Comparison of ENCODE assay signal across 9 mouse cellular contexts in the genomic region with DNA sequence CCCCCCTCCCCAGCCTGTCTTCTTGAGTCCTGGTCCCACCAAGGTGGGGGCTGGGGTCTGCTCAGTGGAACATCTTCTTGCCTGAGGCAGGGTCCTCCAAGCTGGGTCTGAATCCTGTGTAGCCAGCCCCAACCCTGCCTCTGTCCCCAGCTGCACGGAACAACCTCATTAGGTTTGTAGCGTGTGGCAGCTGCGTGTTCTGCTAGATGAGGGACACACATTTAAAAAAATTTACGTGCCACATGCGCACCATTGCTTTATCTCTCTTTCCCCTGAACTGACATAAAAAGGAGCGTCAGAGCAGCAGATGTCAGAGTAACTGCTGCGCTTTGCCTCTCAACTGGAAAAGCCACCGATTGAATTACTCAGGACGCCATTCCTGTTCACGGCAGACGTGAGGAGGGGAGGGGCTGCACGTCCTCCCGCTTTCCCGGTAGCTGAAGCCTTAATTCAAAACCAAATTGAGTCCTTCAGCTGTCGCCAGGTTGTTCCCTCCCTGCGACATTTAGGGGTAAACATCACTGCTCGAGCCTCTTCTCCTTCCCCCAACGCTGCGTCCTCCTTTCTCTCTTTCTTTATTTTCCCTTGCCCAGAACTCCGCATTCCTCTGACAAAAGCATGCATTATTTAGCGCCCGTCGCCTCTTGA.
DNase-seq lines count a peak whose midpoint lies in the region; ATAC-seq and TF ChIP-seq lines count a peak whose summit lies in the region.
"Had no signal": no experiment of that assay in that cellular context is flagged by ENCODE, and none has a peak within 500 bp of the region (broad histone marks: within the 10 kb centered on the region; RNA-seq: fewer than 3 reads in every experiment).

No protein-coding gene starts in this region.

- H3K9me3 ChIP-seq in heart, postnatal 0 days (replicated peaks; ENCODE audit: control insufficient read depth, low read length): no peaks in the 10 kb centered on the region
- no peaks in the 10 kb centered on the region for H3K9me3 ChIP-seq in hindbrain, postnatal 0 days (ENCODE audit: low read length)
- no peaks in the 10 kb centered on the region for H3K9me3 ChIP-seq in neural tube, embryonic 12.5 days

- no peak overlapping the region for H3K4me3 ChIP-seq in heart, postnatal 0 days (ENCODE audit: low read depth, low read length)
- H3K4me3 ChIP-seq in hindbrain, postnatal 0 days (ENCODE audit: low read length): peak overlapping the region; percentile 18
- peak overlapping the region; percentile 15; the same call in 1 of the 2 replicates for H3K4me3 ChIP-seq in neural tube, embryonic 12.5 days

- no peak overlapping the region for H3K27ac ChIP-seq in heart, postnatal 0 days (ENCODE audit: low read depth)
- no peak overlapping the region for H3K27ac ChIP-seq in hindbrain, postnatal 0 days
- H3K27ac ChIP-seq in neural tube, embryonic 12.5 days: peak overlapping the region; percentile 74; the same call in 1 of the 2 replicates

- no peaks in the 10 kb centered on the region for H3K36me3 ChIP-seq in heart, postnatal 0 days (replicated peaks; ENCODE audit: control insufficient read depth, insufficient read depth, low read length)
- H3K36me3 ChIP-seq in hindbrain, postnatal 0 days (ENCODE audit: insufficient read depth, low read length): no peaks in the 10 kb centered on the region
- H3K36me3 ChIP-seq in neural tube, embryonic 12.5 days: no peaks in the 10 kb centered on the region

- WGBS in heart, postnatal 0 days: 24% methylated on average over 23 of the region's 23 CpGs
- WGBS in hindbrain, postnatal 0 days: 6% methylated on average over 23 of the region's 23 CpGs
- 1% methylated on average over 23 of the region's 23 CpGs for WGBS in neural tube, embryonic 12.5 days

- TF ChIP-seq EP300 in heart, postnatal 0 days (IDR thresholded peaks at IDR 0.05; ENCODE audit: low read depth): no peak

- no peak for ATAC-seq in heart, postnatal 0 days (ENCODE audit: insufficient read depth, low read depth)
- ATAC-seq in hindbrain, postnatal 0 days: 0 out of 2 replicates have a peak, but pooled peaks have one; percentile 38
- peak; percentile 56 for ATAC-seq in neural tube, embryonic 12.5 days (ENCODE audit: low FRiP score, low read depth)
- ATAC-seq in inflammation-experienced regulatory T-cells, adult 6 months: no peak

- H3K4me1 ChIP-seq in heart, postnatal 0 days (ENCODE audit: control insufficient read depth, insufficient read depth): peaks cover 20% of the 10 kb centered on the region
- H3K4me1 ChIP-seq in hindbrain, postnatal 0 days (ENCODE audit: insufficient read depth, low read length): peaks cover 31% of the 10 kb centered on the region
- H3K4me1 ChIP-seq in neural tube, embryonic 12.5 days: peaks cover 41% of the 10 kb centered on the region

- no peak overlapping the region for H3K9ac ChIP-seq in heart, postnatal 0 days (replicated peaks; ENCODE audit: low read depth, low read length)
- H3K9ac ChIP-seq in hindbrain, postnatal 0 days (replicated peaks; ENCODE audit: low read length): no peak overlapping the region
- H3K9ac ChIP-seq in neural tube, embryonic 12.5 days: no peak overlapping the region; the same call in 1 of the 2 replicates

- peak overlapping the region; percentile 29 for H3K4me2 ChIP-seq in heart, postnatal 0 days (ENCODE audit: low read depth, low read length)
- peak overlapping the region; percentile 53 for H3K4me2 ChIP-seq in hindbrain, postnatal 0 days (ENCODE audit: low read depth, low read length)
- H3K4me2 ChIP-seq in neural tube, embryonic 12.5 days (replicated peaks): peak overlapping the region; percentile 60

- H3K27me3 ChIP-seq in heart, postnatal 0 days (ENCODE audit: control insufficient read depth, insufficient read depth, low read length): no peaks in the 10 kb centered on the region
- H3K27me3 ChIP-seq in hindbrain, postnatal 0 days (ENCODE audit: insufficient read depth, low read length): peaks cover 4% of the 10 kb centered on the region; the same call in 1 of the 2 replicates
- H3K27me3 ChIP-seq in neural tube, embryonic 12.5 days (replicated peaks): no peaks in the 10 kb centered on the region
- H3K27me3 ChIP-seq: CH12.LX had no signal

- TF ChIP-seq CTCF in heart, postnatal 0 days (IDR thresholded peaks at IDR 0.05; ENCODE audit: low read depth): no peak
- TF ChIP-seq CTCF in hindbrain, postnatal 0 days (IDR thresholded peaks at IDR 0.05; ENCODE audit: low read depth): no peak

- no peak for DNase-seq in heart, postnatal 0 days (ENCODE audit: low spot score)
- DNase-seq in heart, postnatal 4 days: no peak
- DNase-seq in embryo, embryonic 10.5 days (ENCODE audit: low spot score): peak; percentile 65
- DNase-seq in hindbrain, postnatal 0 days (ENCODE audit: low spot score): peak; percentile 44
- no peak for DNase-seq in cerebellum, postnatal 14 days
- DNase-seq in right cerebral cortex, postnatal 36 days (ENCODE audit: low spot score in 2 of 2): no peak

Comparison
In these comparisons a context has a peak if more than half of its experiments do, and no peak if none do; other contexts are left out.
1. ATAC-seq: peak in hindbrain, postnatal 0 days (single experiment) and neural tube, embryonic 12.5 days (single experiment); none in heart, postnatal 0 days (single experiment) and inflammation-experienced regulatory T-cells, adult 6 months (single experiment).
2. DNase-seq: peak in embryo, embryonic 10.5 days (single experiment) and hindbrain, postnatal 0 days (single experiment); none in heart, postnatal 0 days (single experiment), heart, postnatal 4 days (single experiment), cerebellum, postnatal 14 days (0 of 2) and right cerebral cortex, postnatal 36 days (0 of 2).
3. Peak in every context shown above with its lines, with median percentiles within 50 percentile points of each other: H3K4me2 ChIP-seq.